Mouse (Mus musculus) forebrain, embryonic 11.5 days (tissue): ENCODE data around the gene Phldb3. TPM values are rescaled to one million over a fixed set of nuclear protein-coding genes. Genes with fewer than 3 reads are reported as not detected.

ENCODE experiments used
- ATAC-seq: fragments of 200-750 bp; cut with Nextera tagmentation; replicated peaks from 2 replicates; pipeline ENCODE4 v1.8.0; 2017; ENCODE audit warnings: moderate TSS enrichment; ENCODE audit not compliant: low FRiP score
- DNase-seq: peaks from one replicate; pipeline ENCODE4 v3.0.0-alpha.2; 2017; ENCODE audit warnings: low spot score
- H3K27ac ChIP-seq: fragments of 300-500 bp; sonication (generic); 2 replicates; pipeline ENCODE4 v1.5.1; 2014; ENCODE audit warnings: low read depth, low read length
- H3K27me3 ChIP-seq: fragments of 300-500 bp; sonication (generic); 2 replicates; pipeline ENCODE4 v1.6.1; 2014; ENCODE audit warnings: mild to moderate bottlenecking, low read length, mixed read lengths; ENCODE audit not compliant: control insufficient read depth, insufficient read depth
- H3K36me3 ChIP-seq: fragments of 300-500 bp; sonication (generic); 2 replicates; pipeline ENCODE4 v1.6.1; 2014; ENCODE audit warnings: mild to moderate bottlenecking, low read length, moderate library complexity, mixed read lengths; ENCODE audit not compliant: control insufficient read depth, insufficient read depth
- H3K4me1 ChIP-seq: fragments of 300-500 bp; sonication (generic); replicated peaks from 2 replicates; pipeline ENCODE4 v1.6.1; 2014; ENCODE audit warnings: low read length, mixed read lengths; ENCODE audit not compliant: control insufficient read depth, insufficient read depth
- H3K4me2 ChIP-seq: fragments of 300-500 bp; sonication (generic); 2 replicates; pipeline ENCODE4 v1.6.1; 2014; ENCODE audit warnings: low read depth, mild to moderate bottlenecking, low read length, moderate library complexity, mixed read lengths; ENCODE audit not compliant: severe bottlenecking
- H3K4me3 ChIP-seq: fragments of 300-500 bp; sonication (generic); 2 replicates; pipeline ENCODE4 v1.5.1; 2014; ENCODE audit warnings: low read depth, low read length
- H3K9ac ChIP-seq: fragments of 300-500 bp; sonication (generic); 2 replicates; pipeline ENCODE4 v1.6.1; 2014; ENCODE audit warnings: low read length
- H3K9me3 ChIP-seq: fragments of 300-500 bp; sonication (generic); 2 replicates; pipeline ENCODE4 v1.6.1; 2016; ENCODE audit warnings: low read length, mixed read lengths; ENCODE audit not compliant: control insufficient read depth
- WGBS: fragments of 180-500 bp; shearing (Covaris S2); extraction: QIAGEN DNeasy Blood & Tissue Kit; methylation state at CpG from one replicate; pipeline ENCODE4 v1.1.7; 2014; 5-methylcytosine and 5-hydroxymethylcytosine counted together
- polyA plus RNA-seq: library from polyadenylated mRNA; unstranded; fragments of >200 nt; fragmentation: Nextera tagmentation; extraction: Ambion mirVana; gene quantifications from 2 replicates; pipeline ENCODE4 v1.2.1, GENCODE M21; 2014

The Phldb3 gene
- polyA plus RNA-seq, 1 experiment from 2014 or later: not detected

DNA sequence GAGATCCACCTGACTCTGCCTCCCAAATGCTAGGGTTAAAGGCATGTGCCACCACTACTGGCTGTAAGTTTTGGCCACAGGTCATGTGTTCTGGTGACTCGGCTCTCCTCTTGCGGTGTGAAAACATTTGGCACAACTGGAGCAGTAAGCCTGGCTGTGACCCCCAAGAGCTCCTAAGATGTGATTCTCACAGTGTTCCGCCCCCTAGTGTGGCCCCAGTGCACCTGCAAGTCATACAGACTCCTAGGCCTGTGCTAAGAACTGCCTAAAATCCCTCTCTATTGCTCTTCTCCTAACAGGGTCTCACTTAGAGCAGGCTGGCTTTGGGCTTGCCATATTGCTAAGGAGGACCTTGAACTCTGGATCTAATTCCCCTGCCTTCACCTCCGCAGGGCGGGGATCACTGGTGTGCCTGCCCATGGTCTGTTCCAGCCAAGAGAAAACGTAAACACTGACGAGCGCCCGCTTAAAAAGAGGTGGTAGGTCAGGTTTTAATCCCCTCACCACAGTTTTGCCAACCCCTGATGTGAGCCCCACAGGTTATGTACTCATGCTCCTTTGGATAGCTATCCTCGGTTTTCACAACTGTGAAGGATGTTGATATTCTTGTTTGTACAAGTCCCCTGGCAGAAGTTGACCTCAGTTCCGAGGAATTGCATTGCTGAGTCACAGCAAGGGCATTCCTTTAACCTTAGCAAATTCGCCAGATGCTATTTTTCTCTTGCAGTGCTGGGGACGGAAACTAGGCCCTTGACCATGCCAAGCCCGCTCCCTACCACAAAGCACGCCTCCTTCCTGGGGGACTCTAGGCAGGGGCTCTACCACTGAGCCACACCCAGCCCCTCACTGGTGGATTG, 11.1 kb upstream of the Phldb3 start:
- Histone ChIP-seq H3K36me3 (no peaks in the 10 kb centered on the region), H3K4me1 (peaks cover 7% of the 10 kb centered on the region; the same call in 1 of the 2 replicates), H3K27me3 (no peaks in the 10 kb centered on the region), H3K27ac (no peak overlapping the region), H3K4me3 (no peak overlapping the region), H3K4me2 (no peak overlapping the region), H3K9ac (no peak overlapping the region), H3K9me3 (no peaks in the 10 kb centered on the region)
- WGBS: 78% methylated on average over 15 of the region's 15 CpGs
- no peak for DNase-seq
- no peak for ATAC-seq

DNA sequence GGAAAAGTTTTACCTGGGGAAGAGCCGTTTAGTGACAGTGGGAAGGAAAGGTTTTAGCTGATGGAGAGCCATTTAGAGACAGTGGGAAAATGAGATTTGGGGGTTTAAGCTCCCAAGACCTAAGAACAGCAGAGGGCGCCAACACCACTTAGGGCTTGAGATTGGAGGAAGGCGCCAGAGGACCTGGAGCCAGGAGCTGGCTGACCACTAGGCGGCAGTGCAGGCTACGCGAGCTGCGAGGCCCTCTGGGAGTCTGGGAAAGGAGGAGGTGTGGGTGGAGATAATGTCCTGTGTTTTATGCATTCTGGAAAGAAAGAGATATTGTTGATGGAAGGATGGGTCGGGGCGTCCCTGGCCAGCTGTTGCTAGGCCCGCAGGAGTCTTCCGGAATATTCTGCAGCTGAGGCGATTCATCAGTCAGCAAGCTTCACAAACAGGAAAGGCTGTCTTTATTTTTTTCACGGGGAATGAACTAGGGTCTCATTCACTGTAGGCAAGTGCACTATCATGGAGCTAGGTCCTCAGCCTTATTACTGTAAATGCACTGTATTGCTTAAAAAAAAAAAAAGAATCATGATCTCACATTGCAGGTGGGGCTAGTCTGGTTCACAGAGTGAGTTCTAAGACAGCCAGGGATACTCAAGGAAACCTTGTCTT, 9.5 kb upstream of the Phldb3 start:
- 9% methylated on average over 13 of the region's 13 CpGs for WGBS
- H3K9me3 ChIP-seq: no peaks in the 10 kb centered on the region
- no peak overlapping the region for H3K4me3 ChIP-seq
- no peaks in the 10 kb centered on the region for H3K27me3 ChIP-seq
- no peak overlapping the region; the same call in 1 of the 2 replicates for H3K9ac ChIP-seq
- H3K4me1 ChIP-seq: 0 out of 2 replicates have a peak, but pooled peaks cover 2% of the 10 kb centered on the region
- peak overlapping the region; percentile 37; the same call in 1 of the 2 replicates for H3K4me2 ChIP-seq
- DNase-seq: peak; percentile 97
- peak; percentile 89 for ATAC-seq
- H3K27ac ChIP-seq: no peak overlapping the region
- H3K36me3 ChIP-seq: no peaks in the 10 kb centered on the region

DNA sequence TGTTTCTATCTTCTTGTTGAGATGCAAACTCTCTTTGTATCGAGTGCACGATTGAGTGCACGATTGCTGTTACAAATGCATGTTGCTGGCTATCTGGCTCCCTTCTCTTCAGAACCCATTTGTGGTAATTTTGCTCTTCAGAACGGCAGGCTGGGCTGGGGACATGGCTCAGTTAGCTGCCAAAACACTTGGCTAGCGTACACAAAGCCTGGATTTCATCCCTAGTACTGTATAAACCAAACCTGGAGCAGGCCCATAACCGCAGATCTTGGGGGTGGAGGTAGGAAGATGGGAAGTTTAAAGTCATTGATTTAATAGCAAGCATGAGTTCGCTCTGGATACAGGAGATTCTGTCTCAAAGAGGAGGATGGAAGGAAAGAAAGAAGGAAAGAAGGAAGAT, 5.0 kb upstream of the Phldb3 start:
- no peaks in the 10 kb centered on the region for H3K36me3 ChIP-seq
- H3K4me3 ChIP-seq: no peak overlapping the region
- DNase-seq: no peak
- ATAC-seq: no peak
- 88% methylated on average over 7 of the region's 7 CpGs for WGBS
- peaks cover 6% of the 10 kb centered on the region; the same call in 1 of the 2 replicates for H3K4me1 ChIP-seq
- H3K9ac ChIP-seq: no peak overlapping the region
- H3K27ac ChIP-seq: no peak overlapping the region
- no peaks in the 10 kb centered on the region for H3K9me3 ChIP-seq
- H3K27me3 ChIP-seq: peaks cover 11% of the 10 kb centered on the region
- H3K4me2 ChIP-seq: no peak overlapping the region

- peaks cover 15% of the 10 kb centered on the region for H3K27me3 ChIP-seq
- H3K4me1 ChIP-seq: peaks cover 7% of the 10 kb centered on the region; the same call in 1 of the 2 replicates
- H3K4me3 ChIP-seq: no peak overlapping the region
- DNase-seq: no peak
- WGBS: 87% methylated on average over 7 of the region's 7 CpGs
- no peak for ATAC-seq
- H3K4me2 ChIP-seq: no peak overlapping the region
- no peak overlapping the region for H3K27ac ChIP-seq
- H3K36me3 ChIP-seq: no peaks in the 10 kb centered on the region
- no peak overlapping the region for H3K9ac ChIP-seq
- H3K9me3 ChIP-seq: no peaks in the 10 kb centered on the region
Measured at GRCm38 (mm10) chr7:24606046-24606445, 4.5 kb upstream of the Phldb3 start.

DNA sequence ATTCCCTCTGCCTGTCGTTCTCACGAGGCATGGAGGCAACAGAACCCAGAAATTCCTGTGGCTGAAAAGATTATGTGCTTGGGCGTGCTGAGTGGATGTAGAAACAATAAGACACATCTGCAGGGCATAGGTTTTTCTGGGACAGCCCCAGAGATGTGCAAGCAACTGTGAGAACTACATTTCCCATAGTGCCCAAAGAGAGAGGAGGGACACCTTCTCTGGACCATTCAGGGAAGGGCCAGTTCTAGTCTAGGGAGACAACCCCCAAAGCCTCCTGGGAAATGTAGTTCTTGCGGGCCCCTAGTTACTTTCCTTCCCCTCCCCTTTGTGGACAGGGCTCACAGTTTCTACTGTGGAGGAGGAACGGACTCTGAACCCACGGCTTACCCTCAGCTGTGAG, 2.5 kb upstream of the Phldb3 start:
- peaks cover 34% of the 10 kb centered on the region for H3K27me3 ChIP-seq
- H3K9me3 ChIP-seq: no peaks in the 10 kb centered on the region
- WGBS: 50% methylated on average over 6 of the region's 6 CpGs
- H3K4me1 ChIP-seq: peaks cover 8% of the 10 kb centered on the region; the same call in 1 of the 2 replicates
- no peak overlapping the region for H3K27ac ChIP-seq
- H3K4me3 ChIP-seq: no peak overlapping the region
- no peak overlapping the region for H3K4me2 ChIP-seq
- no peaks in the 10 kb centered on the region for H3K36me3 ChIP-seq
- H3K9ac ChIP-seq: no peak overlapping the region
- no peak for DNase-seq
- peak; percentile 63 for ATAC-seq

DNA sequence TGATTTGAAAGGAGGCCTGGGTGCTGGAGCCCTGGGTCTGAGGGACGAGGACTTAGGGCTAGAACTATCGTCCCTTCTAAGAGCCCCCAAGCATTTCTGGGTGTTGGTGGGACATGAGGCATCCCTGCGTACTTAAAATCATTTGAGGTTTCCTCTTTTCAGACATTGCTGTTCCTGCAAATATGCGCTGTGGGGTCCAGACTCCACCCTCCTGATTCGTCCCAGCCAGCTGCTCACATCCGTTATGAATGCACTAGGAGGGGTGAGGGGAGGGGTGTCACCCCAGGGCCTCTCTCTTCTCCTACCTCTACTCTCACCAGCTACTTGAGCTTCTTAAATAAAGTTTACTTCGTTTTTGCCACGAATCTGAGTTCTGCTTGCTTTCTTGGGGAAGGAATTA, 2.0 kb upstream of the Phldb3 start:
- no peak for ATAC-seq
- Histone ChIP-seq H3K9ac (no peak overlapping the region), H3K27ac (no peak overlapping the region), H3K4me3 (no peak overlapping the region), H3K27me3 (peaks cover 39% of the 10 kb centered on the region), H3K4me2 (no peak overlapping the region), H3K4me1 (peaks cover 8% of the 10 kb centered on the region; the same call in 1 of the 2 replicates), H3K36me3 (no peaks in the 10 kb centered on the region), H3K9me3 (no peaks in the 10 kb centered on the region)
- WGBS: 74% methylated on average over 8 of the region's 8 CpGs
- DNase-seq: no peak

DNA sequence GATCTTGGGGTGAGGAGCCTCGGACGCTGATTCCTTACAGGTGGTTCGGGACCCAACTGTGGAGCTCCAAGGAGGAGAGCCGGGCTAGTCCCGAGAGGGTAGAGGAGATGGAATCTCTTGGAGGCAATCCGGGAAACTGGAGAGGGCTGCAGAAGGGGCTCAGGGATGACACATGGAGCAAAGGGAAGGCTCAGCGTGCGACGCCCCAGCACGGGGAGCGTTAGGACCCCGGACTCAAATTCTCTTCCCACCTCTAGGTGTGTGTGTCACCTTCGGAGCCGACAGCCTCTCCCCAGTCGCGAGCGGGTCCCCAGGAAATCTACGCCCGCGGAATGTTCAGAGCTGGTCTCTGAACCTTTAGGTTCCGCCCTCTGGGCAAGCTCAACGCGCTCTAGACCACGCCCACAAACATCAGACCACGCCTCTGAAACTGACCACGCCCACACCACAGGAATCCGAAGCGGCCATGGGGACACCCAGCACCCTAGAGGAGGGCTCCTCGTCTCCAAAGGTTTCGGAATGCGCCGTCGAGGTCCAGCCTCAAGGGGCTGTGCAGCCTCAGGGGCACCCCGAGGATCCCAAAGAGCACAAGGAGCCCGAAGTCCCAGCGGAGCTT, 424 bp downstream of the Phldb3 start:
- peaks cover 39% of the 10 kb centered on the region for H3K27me3 ChIP-seq

GRCm38 (mm10) chr7:24611709-24612108, 1.1 kb downstream of the Phldb3 start:
- H3K36me3 ChIP-seq: no peaks in the 10 kb centered on the region
- DNase-seq (no peak), ATAC-seq (no peak)
- H3K27me3 ChIP-seq: peaks cover 39% of the 10 kb centered on the region
- peak overlapping the region; percentile 52; the same call in 1 of the 2 replicates for H3K4me2 ChIP-seq
- no peaks in the 10 kb centered on the region for H3K9me3 ChIP-seq
- peak overlapping the region; percentile 32 for H3K4me3 ChIP-seq
- 15% methylated on average over 7 of the region's 7 CpGs for WGBS
- peaks cover 8% of the 10 kb centered on the region; the same call in 1 of the 2 replicates for H3K4me1 ChIP-seq
- no peak overlapping the region for H3K27ac ChIP-seq
- no peak overlapping the region for H3K9ac ChIP-seq

More for the DNA sequence above, 424 bp downstream of the Phldb3 start:
- no peaks in the 10 kb centered on the region for H3K9me3 ChIP-seq
- DNase-seq (peak; percentile 84), ATAC-seq (peak; percentile 53)
- H3K4me2 ChIP-seq: peak overlapping the region; percentile 52
- no peak overlapping the region for H3K27ac ChIP-seq
- WGBS: under 1% methylated on average over 36 of the region's 36 CpGs
- peak overlapping the region; percentile 32 for H3K4me3 ChIP-seq
- H3K9ac ChIP-seq: peak overlapping the region; percentile 16; the same call in 1 of the 2 replicates
- peaks cover 8% of the 10 kb centered on the region; the same call in 1 of the 2 replicates for H3K4me1 ChIP-seq
- no peaks in the 10 kb centered on the region for H3K36me3 ChIP-seq
